Mouse (Mus musculus) adrenal gland, adult 2 months (tissue): ENCODE data around the gene Sox6. TPM values are rescaled to one million over a fixed set of nuclear protein-coding genes. Genes with fewer than 3 reads are reported as not detected.
"Not testable (repeated sequence)": the region's sequence is repeated elsewhere in the genome, so short reads cannot be mapped to it uniquely, and the experiment has no call there.

ENCODE experiments used
- DNase-seq: peaks from one replicate; pipeline ENCODE4 v3.0.0; 2021
- long read RNA-seq: library from polyadenylated mRNA; stranded (forward); transcript quantifications from one replicate; pipeline ENCODE4 v2.0.0, GENCODE M21; 2021
- polyA plus RNA-seq: library from polyadenylated mRNA; depleted of rRNA; stranded (reverse); fragments of >200 nt; gene quantifications from 2 replicates; pipeline ENCODE4 v1.2.3, GENCODE M21; 2012; rRNA removed
- total RNA-seq, 2 experiments: library from RNA; stranded (reverse); gene quantifications; 2 replicates each; pipeline ENCODE4 v1.2.3; 2021

Gene Sox6
- total RNA-seq: 10 to 100 TPM; 22.1 to 22.7 TPM
- 3.7 and 4.4 TPM in 2 replicates for polyA plus RNA-seq
- long read RNA-seq, partial matches to known transcripts: 0 of 3 reads
- long read RNA-seq, other reads (novel, unspliced or antisense): 3 of 3 reads

DNA sequence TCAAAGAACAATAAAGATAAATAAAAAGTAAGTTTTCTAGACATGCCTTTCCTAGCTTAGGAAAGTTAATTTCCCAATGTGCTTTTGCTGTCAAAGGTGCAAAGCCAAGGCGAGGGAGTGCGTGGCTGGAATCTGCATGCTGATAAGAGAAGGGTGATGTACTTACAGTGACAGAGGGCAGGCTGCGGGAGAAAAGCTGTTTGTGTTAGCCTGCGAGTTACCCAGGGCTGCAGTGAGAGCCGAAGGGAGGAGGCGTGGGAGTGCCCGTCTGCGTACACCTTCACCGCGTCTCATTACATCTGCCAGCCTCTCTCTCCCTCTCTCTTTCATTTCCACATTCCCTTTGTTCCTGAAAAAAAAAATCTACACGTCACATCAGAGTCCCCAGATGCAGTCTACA lies at the start of gene Sox6:
Sox6 (minus strand) TSS at position 286 of the 400 bp plus-strand sequence.
- DNase-seq: peak; percentile 30

DNA sequence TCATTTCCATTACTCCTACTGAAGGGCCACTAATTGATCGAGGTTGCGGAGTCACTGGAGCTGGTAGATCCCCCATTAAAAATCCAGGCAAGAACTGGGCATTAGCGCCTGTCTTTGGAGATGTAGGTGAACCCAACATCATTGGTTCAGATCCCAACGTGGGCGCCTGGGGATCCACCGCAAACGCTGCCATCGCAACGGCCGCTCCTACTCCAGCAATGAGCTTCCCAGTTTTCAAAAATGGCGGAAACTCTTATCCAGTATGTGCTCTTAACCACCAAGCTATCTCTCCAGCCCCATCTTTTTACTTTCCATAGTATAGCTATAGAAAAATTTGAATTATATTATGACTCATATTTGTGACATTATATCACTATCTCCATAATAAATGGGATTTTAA lies 45.8 kb upstream of the Sox6 start, which contains the start of gene Gm4353:
Gm4353 (minus strand) TSS at position 270 of the 400 bp plus-strand sequence.
- not testable (repeated sequence) for DNase-seq

- no peak for DNase-seq
Observed at GRCm38 (mm10) chr7:116060739-116061138, 22.1 kb upstream of the Sox6 start.

GRCm38 (mm10) chr7:116040470-116041019 lies 1.9 kb upstream of the Sox6 start:
- DNase-seq: no peak

DNA sequence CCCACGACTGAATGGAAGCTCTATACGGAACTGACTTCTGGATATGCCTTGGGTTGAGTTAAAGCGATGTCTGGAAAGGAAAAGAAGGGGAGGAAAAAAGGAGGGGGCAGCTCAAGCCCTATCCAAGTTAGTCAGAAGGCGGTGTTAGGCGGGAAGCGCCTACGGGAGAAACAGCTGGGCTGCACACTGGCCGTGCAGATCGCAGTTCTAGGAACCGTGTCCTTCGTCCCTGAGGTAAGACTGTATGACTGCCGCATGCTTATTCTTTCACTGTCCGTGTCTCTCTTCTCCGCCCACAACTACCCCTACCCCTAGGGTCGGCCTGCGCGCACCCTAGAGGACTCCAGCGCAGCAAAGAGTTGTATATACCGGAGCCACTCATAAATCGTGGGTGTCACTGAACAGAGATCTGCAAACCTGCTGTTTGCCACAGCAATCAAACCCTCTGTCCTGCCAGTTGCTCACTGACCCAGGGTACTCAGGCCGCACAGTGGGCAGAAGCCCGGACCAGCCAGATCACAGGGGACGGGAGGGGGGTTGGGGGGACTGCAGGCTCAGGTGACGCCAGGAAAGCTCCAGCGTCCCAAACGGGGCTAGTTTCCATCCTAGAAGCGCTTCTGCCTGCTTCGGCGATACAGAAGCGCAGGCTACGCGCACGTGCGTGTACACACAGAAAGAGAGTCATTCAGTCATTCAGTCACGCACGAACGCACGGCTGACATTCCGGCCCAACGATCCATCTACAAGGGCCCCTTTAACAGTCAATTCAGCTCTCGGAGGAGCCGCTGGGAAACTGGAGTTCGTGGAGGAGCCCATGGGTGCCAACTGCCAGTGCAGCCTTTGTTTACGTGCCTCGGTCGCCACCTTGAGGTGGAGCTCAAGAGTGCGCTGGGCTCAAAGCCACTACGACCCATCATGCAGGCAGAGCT lies 1.2 kb upstream of the Sox6 start:
- peak; percentile 89 for DNase-seq

DNA sequence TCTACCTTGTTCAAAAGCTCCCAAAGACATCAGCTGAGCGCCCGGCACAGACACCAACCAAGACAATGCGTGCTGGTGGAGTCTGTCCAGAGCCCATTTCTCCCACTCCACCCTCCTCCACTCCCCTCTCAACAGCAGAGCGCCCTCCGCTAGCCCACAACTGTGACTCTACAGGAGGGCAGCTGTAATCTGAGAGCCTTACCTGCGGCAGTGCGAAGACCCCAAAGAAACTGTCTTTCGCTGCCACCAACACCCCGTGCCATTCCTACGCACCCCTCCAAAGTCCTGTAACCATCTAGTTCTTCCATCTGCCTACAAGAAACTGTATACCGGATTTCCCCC lies 571 bp upstream of the Sox6 start, which contains the start of gene 1110004F10Rik:
1110004F10Rik (plus strand) TSS at position 202 of the 342 bp plus-strand sequence.
- no peak for DNase-seq

- peak; percentile 10 for DNase-seq
Observed at GRCm38 (mm10) chr7:116038024-116038423, 572 bp downstream of the Sox6 start.

DNA sequence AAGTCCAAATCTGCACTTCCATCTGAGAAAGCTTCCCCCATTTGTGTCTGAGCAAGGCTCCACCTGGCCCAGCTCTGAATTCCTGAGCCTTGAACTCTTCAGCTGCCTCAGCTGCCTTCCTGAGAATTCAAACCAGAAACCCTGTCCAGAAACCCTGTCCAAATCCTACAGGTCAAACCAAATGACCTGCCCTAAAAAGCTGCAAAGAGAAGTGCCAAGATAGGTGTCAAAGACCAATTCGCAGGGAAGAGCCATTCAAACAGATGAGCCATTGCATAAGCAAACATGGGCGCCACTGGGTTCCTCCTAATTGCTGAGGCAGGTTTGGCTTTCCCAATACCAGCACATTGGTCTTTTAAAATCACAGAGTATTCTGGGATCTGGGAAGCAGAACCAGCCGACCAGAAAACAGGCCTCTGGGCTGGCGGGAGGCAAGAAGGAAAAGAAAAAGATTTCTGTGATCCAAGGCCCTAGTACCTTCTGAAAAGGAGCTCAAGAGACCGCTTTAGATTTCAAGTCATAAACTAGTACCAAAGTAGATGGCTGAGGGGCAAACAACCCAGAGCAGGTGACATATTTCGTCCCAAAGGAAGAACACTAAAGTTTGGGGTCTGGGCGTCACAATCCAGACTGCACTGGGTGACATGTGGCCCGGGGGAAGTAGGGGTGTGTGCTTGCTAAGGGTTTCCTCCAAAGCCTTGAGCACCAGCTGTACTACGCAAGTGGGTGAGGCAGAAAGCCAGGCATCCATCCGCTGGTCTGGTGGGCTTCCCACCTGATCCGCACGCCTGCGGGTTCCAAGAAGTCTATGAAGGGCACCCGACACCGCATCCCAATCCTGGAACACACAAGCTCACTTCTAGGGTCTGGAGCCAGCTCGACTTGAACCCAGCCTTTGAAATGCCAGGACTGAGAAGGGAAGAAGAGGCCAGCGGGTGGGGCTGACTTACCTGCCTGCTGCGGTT lies 1.7 kb downstream of the Sox6 start:
- no peak for DNase-seq

GRCm38 (mm10) chr7:116035504-116035903 lies 3.1 kb downstream of the Sox6 start:
- no peak for DNase-seq

- DNase-seq: peak; percentile 71
Observed at GRCm38 (mm10) chr7:116034282-116034758, 4.3 kb downstream of the Sox6 start.

DNA sequence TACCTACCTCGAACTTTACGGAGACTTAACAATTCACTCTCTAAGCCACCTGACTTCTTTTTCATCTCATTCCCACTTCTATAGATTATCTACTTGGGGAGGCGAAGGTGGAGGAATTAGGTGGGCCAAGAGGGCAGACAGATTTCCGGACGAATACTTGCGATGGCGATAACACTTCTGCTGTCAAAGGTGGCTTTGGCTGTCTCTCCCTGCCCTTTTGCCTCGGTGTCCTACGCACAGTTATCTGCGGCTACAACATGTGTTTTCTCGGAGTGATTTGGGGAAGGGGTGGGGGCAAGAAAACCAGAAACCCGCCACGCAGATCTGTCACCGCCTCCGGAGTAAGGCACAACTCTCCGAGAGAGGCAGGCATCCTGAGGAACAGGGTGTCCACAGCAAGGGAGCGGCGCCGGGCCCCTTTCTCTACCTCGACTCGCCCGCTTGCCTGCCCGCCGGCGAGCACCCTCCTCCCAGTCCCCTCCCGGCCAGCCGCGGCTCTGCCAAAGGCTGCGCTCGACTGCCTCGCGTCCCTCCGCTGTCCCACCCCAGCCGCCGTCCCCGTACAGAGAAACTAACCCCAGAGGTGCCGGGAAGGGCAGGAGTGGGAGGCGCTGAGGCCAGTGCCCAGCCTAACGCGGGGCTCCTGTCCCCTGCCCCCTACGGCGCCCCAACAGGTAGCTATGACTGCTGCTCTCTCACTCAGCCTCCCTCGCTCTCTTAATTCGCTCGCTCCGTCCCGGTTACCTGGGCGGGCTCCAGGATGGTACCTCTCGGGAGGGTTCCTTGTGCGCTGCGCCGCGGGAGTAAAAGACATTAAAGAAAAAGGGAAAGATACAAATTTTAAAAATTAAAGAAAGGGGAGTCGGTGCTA lies 5.0 kb downstream of the Sox6 start:
- DNase-seq: peak; percentile 79

DNA sequence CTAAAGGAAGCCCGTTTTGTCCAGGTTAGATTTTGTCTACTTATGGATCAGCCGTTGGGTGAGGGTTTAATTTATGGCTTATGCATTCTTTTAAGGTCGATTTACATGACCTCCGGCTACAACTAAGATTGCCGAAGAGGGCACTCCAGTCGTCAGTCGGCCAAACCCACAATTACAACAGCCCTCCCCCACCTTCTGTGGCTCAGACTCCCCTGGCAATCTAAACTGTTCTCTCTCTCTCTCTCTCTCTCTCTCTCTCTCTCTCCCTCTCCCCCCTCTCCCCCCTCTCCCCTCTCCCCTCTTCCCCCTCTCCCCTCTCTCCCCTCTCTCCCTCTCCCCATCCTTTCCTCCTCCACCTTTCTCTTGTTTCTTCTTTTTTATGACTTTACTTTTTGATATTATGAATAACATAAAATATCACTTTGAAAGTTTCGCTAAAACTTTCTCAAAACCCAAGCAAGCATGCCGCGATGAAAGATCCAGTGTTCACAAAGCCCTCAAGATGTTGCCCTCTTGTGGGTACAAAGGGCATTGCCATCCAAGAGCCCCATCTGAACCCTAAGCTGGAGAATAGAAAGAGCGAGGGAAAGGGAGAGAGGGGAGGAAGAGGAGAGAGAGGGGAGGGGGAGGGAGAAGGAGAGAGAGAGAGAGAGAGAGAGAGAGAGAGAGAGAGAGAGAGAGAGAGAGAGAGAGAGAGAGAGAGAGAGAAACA lies 5.8 kb downstream of the Sox6 start:
- peak; percentile 81 for DNase-seq

GRCm38 (mm10) chr7:116031718-116032595 lies 6.6 kb downstream of the Sox6 start:
- DNase-seq: peak; percentile 89

GRCm38 (mm10) chr7:116031388-116031717 lies 7.2 kb downstream of the Sox6 start:
- no peak for DNase-seq

- peak; percentile 62 for DNase-seq
Observed at GRCm38 (mm10) chr7:116030597-116031387, 7.8 kb downstream of the Sox6 start.

DNA sequence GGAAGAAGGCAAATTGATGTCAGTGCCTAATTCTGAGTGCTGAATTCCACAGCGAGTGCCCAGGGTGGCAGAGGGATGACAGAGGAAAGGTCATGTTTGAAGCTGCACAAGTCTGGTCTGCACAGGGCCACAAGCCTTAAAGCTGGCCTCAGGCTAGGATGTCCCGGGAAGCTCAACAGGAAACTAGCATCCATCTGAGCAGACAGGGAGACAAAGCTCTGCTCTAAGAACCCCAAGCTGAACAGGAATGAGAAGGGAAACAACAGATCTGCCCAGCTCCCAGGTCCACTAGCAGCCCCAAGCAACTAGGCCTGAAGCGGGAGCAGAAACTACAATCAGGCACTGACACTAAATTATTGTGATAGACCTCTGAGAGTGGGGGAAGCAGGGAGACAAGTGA lies 8.6 kb downstream of the Sox6 start:
- DNase-seq: no peak

- DNase-seq: no peak
Observed at GRCm38 (mm10) chr7:116002726-116003125, 35.9 kb downstream of the Sox6 start.

GRCm38 (mm10) chr7:115988109-115988779 lies 50.4 kb downstream of the Sox6 start:
- DNase-seq: no peak
